Mouse (Mus musculus): ENCODE data around the gene Vgll4.

- TF ChIP-seq CTCF (IDR thresholded peaks at IDR 0.05; ENCODE audit: extremely low read depth, insufficient read depth, low read length) (no peak), POLR2A (IDR thresholded peaks at IDR 0.05; ENCODE audit: extremely low read depth, insufficient read depth, low read length) (no peak)
Observed at GRCm38 (mm10) chr6:114994079-114994478, 24.3 kb upstream of the Vgll4 start.

All from cortical plate, adult 2 months (tissue).